Mouse (Mus musculus) liver, postnatal 0 days (tissue): Measurements from ENCODE around the gene Strn3.

Experiments
- CTCF ChIP-seq: sonication (generic); IDR thresholded peaks from 2 replicates; pipeline ENCODE4 v1.5.1; 2016; ENCODE audit warnings: antibody characterized with exemption, low read depth
- EP300 ChIP-seq: IDR thresholded peaks from 2 replicates; pipeline ENCODE4 v1.6.1; 2016; ENCODE audit warnings: antibody characterized with exemption, low read depth, mild to moderate bottlenecking

DNA sequence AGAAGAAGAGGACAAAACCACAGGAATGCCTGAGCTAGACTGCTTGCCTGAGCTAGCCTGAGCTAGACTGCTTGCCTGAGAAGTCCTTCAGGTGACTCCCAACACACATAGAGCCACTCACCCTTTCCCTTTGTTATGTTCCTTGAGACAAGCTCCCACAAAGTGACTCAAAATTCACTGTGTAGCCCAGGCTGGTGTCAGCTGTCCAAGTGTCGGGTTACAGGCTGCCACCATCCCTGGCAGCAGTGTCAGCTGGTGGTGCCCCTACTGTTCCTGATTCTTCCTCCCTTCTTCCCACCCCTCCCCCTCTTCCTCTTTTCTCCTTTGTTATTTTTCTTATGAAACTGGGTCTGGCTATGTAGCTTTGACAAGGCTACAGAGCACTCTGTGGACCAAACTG, 12.2 kb upstream of the Strn3 start:
- TF ChIP-seq CTCF: no peak
- TF ChIP-seq EP300: no peak
